Mouse (Mus musculus): ENCODE data around the gene Tab1. TPM values are rescaled to one million over a fixed set of nuclear protein-coding genes. Genes with fewer than 3 reads are reported as not detected.

The Tab1 gene
- polyA plus RNA-seq, 1 experiment, result 4.7 TPM

DNA sequence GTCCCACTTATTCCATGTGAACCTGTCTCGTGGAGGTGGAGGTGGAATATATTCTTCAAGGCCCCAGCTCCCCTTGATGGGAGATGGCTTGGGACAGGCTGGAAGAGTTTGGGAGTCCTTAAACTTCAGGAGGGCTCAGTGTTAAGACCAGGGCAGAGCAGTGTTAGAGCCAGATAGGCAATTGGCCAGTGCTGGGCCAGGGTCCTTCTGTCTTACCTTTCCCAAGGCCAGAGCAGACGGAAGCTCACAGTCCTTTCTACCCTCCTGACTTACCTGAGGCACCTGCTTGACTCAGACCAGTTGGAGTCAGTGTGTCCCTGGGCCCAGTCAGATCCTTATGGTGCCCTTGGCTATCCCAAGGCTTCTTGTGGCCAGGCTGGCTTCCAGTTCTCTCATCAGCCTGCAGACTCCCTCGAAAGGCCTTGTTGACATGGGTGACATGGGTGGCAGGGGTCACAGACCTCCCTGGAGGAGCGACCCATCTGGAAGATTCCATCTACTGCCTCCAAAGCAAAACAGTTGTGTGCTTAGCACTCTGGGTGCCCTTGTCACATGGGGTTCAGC is 29.6 kb downstream of the Tab1 start:
- no peak overlapping the region for H3K27ac ChIP-seq (ENCODE audit: control insufficient read depth, insufficient read depth, low read depth, low read length)
- H3K4me3 ChIP-seq (ENCODE audit: control insufficient read depth, low read depth, low read length), result no peak overlapping the region
- TF ChIP-seq CTCF (IDR thresholded peaks at IDR 0.05; ENCODE audit: control insufficient read depth, insufficient read depth, insufficient replicate concordance, low read depth, low read length), result no peak
- TF ChIP-seq POLR2A (IDR thresholded peaks at IDR 0.05; ENCODE audit: control insufficient read depth, low read depth, low read length), result no peak
- no peaks in the 10 kb centered on the region for H3K4me1 ChIP-seq (ENCODE audit: control insufficient read depth, insufficient read depth, low read length)
- peaks cover 1% of the 10 kb centered on the region; the same call in 1 of the 2 replicates for H3K36me3 ChIP-seq (ENCODE audit: control insufficient read depth, insufficient read depth, low read length)
- H3K27me3 ChIP-seq (ENCODE audit: control insufficient read depth, insufficient read depth, low read length), result no peaks in the 10 kb centered on the region

DNA sequence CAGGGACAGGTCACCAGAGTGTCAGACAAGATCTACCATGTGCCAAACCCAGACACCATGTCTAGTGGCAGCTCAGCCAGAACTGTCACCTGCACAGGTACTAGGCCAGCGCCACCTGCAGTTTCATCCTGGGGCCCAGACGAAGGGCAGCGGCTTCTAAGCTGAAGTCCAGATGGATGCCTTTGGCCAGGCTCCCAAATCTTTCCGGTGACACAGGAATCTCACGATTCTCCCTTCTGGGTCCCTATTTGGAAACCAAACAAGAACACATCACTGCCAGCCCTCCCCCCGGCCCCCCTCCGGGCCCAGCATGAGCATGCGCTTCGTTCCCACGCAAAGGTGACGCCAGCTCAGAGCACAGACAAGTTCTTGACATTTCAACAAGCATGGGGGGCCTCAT is 30.3 kb downstream of the Tab1 start:
- Histone ChIP-seq H3K27me3 (ENCODE audit: control insufficient read depth, insufficient read depth, low read length) (no peaks in the 10 kb centered on the region), H3K36me3 (ENCODE audit: control insufficient read depth, insufficient read depth, low read length) (peaks cover 1% of the 10 kb centered on the region; the same call in 1 of the 2 replicates), H3K27ac (ENCODE audit: control insufficient read depth, insufficient read depth, low read depth, low read length) (no peak overlapping the region), H3K4me3 (ENCODE audit: control insufficient read depth, low read depth, low read length) (no peak overlapping the region), H3K4me1 (ENCODE audit: control insufficient read depth, insufficient read depth, low read length) (no peaks in the 10 kb centered on the region)
- no peak for TF ChIP-seq POLR2A (IDR thresholded peaks at IDR 0.05; ENCODE audit: control insufficient read depth, low read depth, low read length)
- no peak for TF ChIP-seq CTCF (IDR thresholded peaks at IDR 0.05; ENCODE audit: control insufficient read depth, insufficient read depth, insufficient replicate concordance, low read depth, low read length)

GRCm38 (mm10) chr15:80163716-80164115 is 30.8 kb downstream of the Tab1 start:
- H3K27ac ChIP-seq (ENCODE audit: control insufficient read depth, insufficient read depth, low read depth, low read length), result no peak overlapping the region
- H3K4me3 ChIP-seq (ENCODE audit: control insufficient read depth, low read depth, low read length), result no peak overlapping the region
- H3K27me3 ChIP-seq (ENCODE audit: control insufficient read depth, insufficient read depth, low read length), result no peaks in the 10 kb centered on the region
- H3K36me3 ChIP-seq (ENCODE audit: control insufficient read depth, insufficient read depth, low read length), result peaks cover 1% of the 10 kb centered on the region; the same call in 1 of the 2 replicates
- TF ChIP-seq CTCF (IDR thresholded peaks at IDR 0.05; ENCODE audit: control insufficient read depth, insufficient read depth, insufficient replicate concordance, low read depth, low read length) (no peak), POLR2A (IDR thresholded peaks at IDR 0.05; ENCODE audit: control insufficient read depth, low read depth, low read length) (no peak)
- H3K4me1 ChIP-seq (ENCODE audit: control insufficient read depth, insufficient read depth, low read length), result no peaks in the 10 kb centered on the region

- H3K27me3 ChIP-seq (ENCODE audit: control insufficient read depth, insufficient read depth, low read length), result no peaks in the 10 kb centered on the region
- H3K4me3 ChIP-seq (ENCODE audit: control insufficient read depth, low read depth, low read length), result no peak overlapping the region
- H3K27ac ChIP-seq (ENCODE audit: control insufficient read depth, insufficient read depth, low read depth, low read length), result no peak overlapping the region
- peaks cover 1% of the 10 kb centered on the region; the same call in 1 of the 2 replicates for H3K36me3 ChIP-seq (ENCODE audit: control insufficient read depth, insufficient read depth, low read length)
- no peaks in the 10 kb centered on the region for H3K4me1 ChIP-seq (ENCODE audit: control insufficient read depth, insufficient read depth, low read length)
- TF ChIP-seq POLR2A (IDR thresholded peaks at IDR 0.05; ENCODE audit: control insufficient read depth, low read depth, low read length) (no peak), CTCF (IDR thresholded peaks at IDR 0.05; ENCODE audit: control insufficient read depth, insufficient read depth, insufficient replicate concordance, low read depth, low read length) (no peak)
These were observed 32.5 kb downstream of the Tab1 start for GRCm38 (mm10) chr15:80165396-80165795.

GRCm38 (mm10) chr15:80169484-80169883 is 36.6 kb downstream of the Tab1 start:
- no peak for TF ChIP-seq CTCF (IDR thresholded peaks at IDR 0.05; ENCODE audit: control insufficient read depth, insufficient read depth, insufficient replicate concordance, low read depth, low read length)
- Histone ChIP-seq H3K4me3 (ENCODE audit: control insufficient read depth, low read depth, low read length) (no peak overlapping the region), H3K27me3 (ENCODE audit: control insufficient read depth, insufficient read depth, low read length) (no peaks in the 10 kb centered on the region; the same call in 1 of the 2 replicates), H3K36me3 (ENCODE audit: control insufficient read depth, insufficient read depth, low read length) (no peaks in the 10 kb centered on the region), H3K4me1 (ENCODE audit: control insufficient read depth, insufficient read depth, low read length) (peaks cover 5% of the 10 kb centered on the region), H3K27ac (ENCODE audit: control insufficient read depth, insufficient read depth, low read depth, low read length) (no peak overlapping the region)

DNA sequence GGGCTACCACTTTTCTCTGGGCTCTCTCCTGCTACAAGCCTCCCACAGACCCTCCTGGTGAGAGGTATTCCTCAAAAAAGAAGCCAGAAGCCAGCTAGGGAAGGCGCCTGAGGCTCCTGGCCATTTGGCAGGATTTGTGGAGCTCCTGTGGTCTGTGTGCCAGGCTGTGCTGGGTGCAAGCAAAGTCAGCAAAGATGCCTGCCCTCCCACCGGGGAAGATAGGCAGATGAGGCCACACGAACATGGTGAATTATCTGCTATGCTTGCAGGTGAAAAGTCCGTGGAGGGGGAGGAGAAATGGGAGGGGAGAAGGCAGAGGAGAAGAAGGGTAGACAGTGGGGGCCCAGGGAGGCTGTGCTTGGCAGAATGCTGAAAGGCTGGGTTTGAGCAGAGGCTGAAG is 37.4 kb downstream of the Tab1 start:
- Histone ChIP-seq H3K27ac (ENCODE audit: control insufficient read depth, insufficient read depth, low read depth, low read length) (no peak overlapping the region), H3K4me3 (ENCODE audit: control insufficient read depth, low read depth, low read length) (no peak overlapping the region), H3K27me3 (ENCODE audit: control insufficient read depth, insufficient read depth, low read length) (no peaks in the 10 kb centered on the region; the same call in 1 of the 2 replicates), H3K4me1 (ENCODE audit: control insufficient read depth, insufficient read depth, low read length) (peaks cover 5% of the 10 kb centered on the region), H3K36me3 (ENCODE audit: control insufficient read depth, insufficient read depth, low read length) (no peaks in the 10 kb centered on the region)
- TF ChIP-seq CTCF (IDR thresholded peaks at IDR 0.05; ENCODE audit: control insufficient read depth, insufficient read depth, insufficient replicate concordance, low read depth, low read length), result no peak
- no peak for TF ChIP-seq POLR2A (IDR thresholded peaks at IDR 0.05; ENCODE audit: control insufficient read depth, low read depth, low read length)

DNA sequence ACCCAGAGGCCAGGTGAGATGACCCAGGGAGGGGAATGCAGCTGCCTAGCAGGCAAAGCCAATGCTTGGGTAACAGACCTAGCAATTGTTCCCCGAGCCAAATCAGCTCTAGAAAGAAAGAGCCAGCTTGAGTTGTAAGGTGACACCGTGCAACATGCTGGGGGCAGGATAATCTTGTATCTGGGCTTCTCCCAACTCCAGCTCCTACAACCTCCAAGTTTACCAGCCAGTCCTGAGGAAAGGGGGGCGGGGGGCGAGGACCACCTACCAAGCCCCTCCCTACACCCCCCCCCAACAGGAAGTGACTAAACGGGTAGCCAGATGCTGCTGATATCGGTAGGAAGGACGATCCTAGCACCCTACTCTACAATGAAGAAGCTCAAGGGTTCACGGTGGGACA is 38.4 kb downstream of the Tab1 start:
- H3K27ac ChIP-seq (ENCODE audit: control insufficient read depth, insufficient read depth, low read depth, low read length), result no peak overlapping the region
- no peak overlapping the region for H3K4me3 ChIP-seq (ENCODE audit: control insufficient read depth, low read depth, low read length)

More for the DNA sequence above, 38.4 kb downstream of the Tab1 start:
- Histone ChIP-seq H3K36me3 (ENCODE audit: control insufficient read depth, insufficient read depth, low read length) (no peaks in the 10 kb centered on the region), H3K27me3 (ENCODE audit: control insufficient read depth, insufficient read depth, low read length) (no peaks in the 10 kb centered on the region; the same call in 1 of the 2 replicates), H3K4me1 (ENCODE audit: control insufficient read depth, insufficient read depth, low read length) (peaks cover 5% of the 10 kb centered on the region)
- TF ChIP-seq CTCF (IDR thresholded peaks at IDR 0.05; ENCODE audit: control insufficient read depth, insufficient read depth, insufficient replicate concordance, low read depth, low read length), result no peak
- TF ChIP-seq POLR2A (IDR thresholded peaks at IDR 0.05; ENCODE audit: control insufficient read depth, low read depth, low read length), result no peak

Data from testis, adult 2 months (tissue).